Mouse (Mus musculus): Measurements from ENCODE around the gene Tspan5.

Gene Tspan5

GRCm38 (mm10) chr3:138815127-138815837 lies 73.3 kb downstream of the Tspan5 start:
- ChIA-PET CTCF (no interaction called here), POLR2A (interaction anchor here in 3 of 4 experiments (0.6 to 3.1 kb wide), 18 partner anchors 9 to 288 kb away, joined by 3 to 22 read pairs (median 4); partner anchors contain the start of gene Tspan5 (in 1 of the 3))

- ChIA-PET POLR2A (interaction anchor here in 3 of 4 experiments (0.7 to 2.8 kb wide), 16 partner anchors 9 to 328 kb away, joined by 3 to 22 read pairs (median 5); partner anchors contain the start of genes Metap1 (in 1 of the 3) and Tspan5 (in 1 of the 3)), CTCF (interaction anchor here in 1 of 4 experiments (0.6 kb wide), 1 partner anchor 175 kb away, joined by 3 read pairs; no protein-coding TSS in a partner anchor)
Measured at GRCm38 (mm10) chr3:138816888-138817656, 75.1 kb downstream of the Tspan5 start.

- ChIA-PET POLR2A (interaction anchor here in 3 of 4 experiments (0.6 to 1.5 kb wide), 12 partner anchors 7 to 347 kb away, joined by 3 to 4 read pairs (median 3); partner anchors contain the start of gene Tspan5 (in 1 of the 3)), CTCF (interaction anchor here in 1 of 4 experiments (0.6 kb wide), 1 partner anchor 480 kb away, joined by 3 read pairs; no protein-coding TSS in a partner anchor)
Measured at GRCm38 (mm10) chr3:138819862-138820261, 77.9 kb downstream of the Tspan5 start.

- ChIA-PET CTCF (interaction anchor here in 1 of 4 experiments (0.6 kb wide), 1 partner anchor 481 kb away, joined by 3 read pairs; no protein-coding TSS in a partner anchor), POLR2A (interaction anchor here in 3 of 4 experiments (0.6 to 1.5 kb wide), 8 partner anchors 11 to 346 kb away, joined by 3 to 4 read pairs (median 3); partner anchors contain the start of gene Tspan5 (in 1 of the 3))
Measured at GRCm38 (mm10) chr3:138820296-138820695, 78.3 kb downstream of the Tspan5 start.

- POLR2A ChIA-PET, result interaction anchor here in 2 of 4 experiments (0.5 to 2.0 kb wide), 6 partner anchors 9 to 793 kb away, joined by 3 to 7 read pairs (median 3); no protein-coding TSS in a partner anchor
- CTCF ChIA-PET, result no interaction called here
Measured at GRCm38 (mm10) chr3:138821886-138822445, 80.0 kb downstream of the Tspan5 start.

- POLR2A ChIA-PET, result interaction anchor here in 3 of 4 experiments (0.7 to 2.0 kb wide), 18 partner anchors 8 to 262 kb away, joined by 3 to 8 read pairs (median 3); partner anchors contain the start of gene Tspan5 (in 1 of the 3)
Measured at GRCm38 (mm10) chr3:138823857-138824256, 81.9 kb downstream of the Tspan5 start.

GRCm38 (mm10) chr3:138825296-138825695 lies 83.3 kb downstream of the Tspan5 start:
- ChIA-PET CTCF (no interaction called here), POLR2A (interaction anchor here in 3 of 4 experiments (0.7 to 1.4 kb wide), 3 partner anchors 10 kb away, joined by 3 to 8 read pairs (median 4); no protein-coding TSS in a partner anchor)

More at GRCm38 (mm10) chr3:138823857-138824256, 81.9 kb downstream of the Tspan5 start:
- CTCF ChIA-PET, result no interaction called here

- CTCF ChIA-PET, result interaction anchor here in 1 of 4 experiments (1.3 to 2.4 kb wide), 2 partner anchors 10 to 12 kb away, joined by 3 to 6 read pairs; no protein-coding TSS in a partner anchor
- POLR2A ChIA-PET, result interaction anchor here in 3 of 4 experiments (0.6 to 3.2 kb wide), 18 partner anchors 9 to 962 kb away, joined by 3 to 22 read pairs (median 4); partner anchors contain the start of genes H2afz (in 1 of the 3) and Tspan5 (in 1 of the 3)
Measured at GRCm38 (mm10) chr3:138826243-138826800, 84.3 kb downstream of the Tspan5 start.

- POLR2A ChIA-PET, result no interaction called here
- CTCF ChIA-PET, result no interaction called here
Measured at GRCm38 (mm10) chr3:138832827-138833517, 91.0 kb downstream of the Tspan5 start.

GRCm38 (mm10) chr3:138834174-138834573 lies 92.2 kb downstream of the Tspan5 start:
- CTCF ChIA-PET, result no interaction called here
- POLR2A ChIA-PET, result no interaction called here

GRCm38 (mm10) chr3:138836937-138837336 lies 94.9 kb downstream of the Tspan5 start:
- ChIA-PET POLR2A (interaction anchor here in 2 of 4 experiments (0.6 to 2.3 kb wide), 10 partner anchors 10 to 61 kb away, joined by 3 to 9 read pairs (median 4); no protein-coding TSS in a partner anchor), CTCF (interaction anchor here in 2 of 4 experiments (0.6 to 1.2 kb wide), 3 partner anchors 10 to 1319 kb away, joined by 3 to 5 read pairs (median 4); no protein-coding TSS in a partner anchor)

- POLR2A ChIA-PET, result interaction anchor here in 2 of 4 experiments (0.9 to 2.3 kb wide), 10 partner anchors 11 to 132 kb away, joined by 3 to 9 read pairs (median 5); no protein-coding TSS in a partner anchor
Measured at GRCm38 (mm10) chr3:138837651-138838050, 95.7 kb downstream of the Tspan5 start.

GRCm38 (mm10) chr3:138839656-138840055 lies 97.7 kb downstream of the Tspan5 start:
- ChIA-PET CTCF (interaction anchor here in 1 of 4 experiments (0.7 kb wide), 1 partner anchor 171 kb away, joined by 5 read pairs; no protein-coding TSS in a partner anchor), POLR2A (interaction anchor here in 2 of 4 experiments (0.5 to 1.5 kb wide), 8 partner anchors 9 to 263 kb away, joined by 3 to 6 read pairs (median 3); no protein-coding TSS in a partner anchor)

More at GRCm38 (mm10) chr3:138837651-138838050, 95.7 kb downstream of the Tspan5 start:
- CTCF ChIA-PET, result interaction anchor here in 2 of 4 experiments (0.6 to 1.3 kb wide), 4 partner anchors 10 to 196 kb away, joined by 3 to 23 read pairs (median 4); no protein-coding TSS in a partner anchor

- POLR2A ChIA-PET, result interaction anchor here in 2 of 4 experiments (0.7 to 1.5 kb wide), 3 partner anchors 10 to 15 kb away, joined by 3 read pairs; no protein-coding TSS in a partner anchor
Measured at GRCm38 (mm10) chr3:138841288-138841687, 99.3 kb downstream of the Tspan5 start.

GRCm38 (mm10) chr3:138843180-138843579 lies 101.2 kb downstream of the Tspan5 start:
- ChIA-PET POLR2A (interaction anchor here in 2 of 4 experiments (0.6 to 0.7 kb wide), 3 partner anchors 20 to 476 kb away, joined by 3 read pairs; no protein-coding TSS in a partner anchor), CTCF (no interaction called here)

More at GRCm38 (mm10) chr3:138841288-138841687, 99.3 kb downstream of the Tspan5 start:
- CTCF ChIA-PET, result no interaction called here

GRCm38 (mm10) chr3:138843641-138844040 lies 101.6 kb downstream of the Tspan5 start:
- POLR2A ChIA-PET, result interaction anchor here in 2 of 4 experiments (0.6 to 0.9 kb wide), 2 partner anchors 10 to 476 kb away, joined by 3 read pairs; no protein-coding TSS in a partner anchor
- CTCF ChIA-PET, result no interaction called here

GRCm38 (mm10) chr3:138845820-138846219 lies 103.8 kb downstream of the Tspan5 start:
- ChIA-PET POLR2A (no interaction called here), CTCF (no interaction called here)

Measured in embryonic stem cell, embryonic (primary cell).